Mouse (Mus musculus) lung, adult 2 months (tissue): Measurements from ENCODE around the gene Pmf1.

ENCODE experiments used
- CTCF ChIP-seq: fragments of 200-500 bp; IDR thresholded peaks from 2 replicates; pipeline ENCODE4 v1.5.1; 2011; ENCODE audit warnings: mild to moderate bottlenecking, low read length, control low read depth; ENCODE audit not compliant: insufficient read depth
- POLR2A ChIP-seq: fragments of 200-500 bp; IDR thresholded peaks from 2 replicates; pipeline ENCODE4 v1.6.1; 2011; ENCODE audit warnings: low read depth, mild to moderate bottlenecking, control low read depth, low read length, borderline replicate concordance; ENCODE audit errors: extremely low read depth

GRCm38 (mm10) chr3:88425330-88425689 lies 15.2 kb upstream of the Pmf1 start:
- TF ChIP-seq POLR2A (no peak), CTCF (no peak)
